In genomic region chr5:123324242-123324641, GRCm38 (mm10) we compare ENCODE assay signal across 10 mouse cellular contexts. TPM values are rescaled to one million over a fixed set of nuclear protein-coding genes. Genes with fewer than 3 reads are reported as not detected.
DNase-seq lines count a peak whose midpoint lies in the region; ATAC-seq and TF ChIP-seq lines count a peak whose summit lies in the region.
"Had no signal": no experiment of that assay in that cellular context is flagged by ENCODE, and none has a peak within 500 bp of the region (broad histone marks: within the 10 kb centered on the region; RNA-seq: fewer than 3 reads in every experiment).

No protein-coding gene starts in this region.

- H3K4me1 ChIP-seq in hindbrain, embryonic 11.5 days (replicated peaks; ENCODE audit: control insufficient read depth, insufficient read depth, low read length), result no peaks in the 10 kb centered on the region; the same call in 1 of the 2 replicates
- peaks cover 9% of the 10 kb centered on the region; the same call in 1 of the 2 replicates for H3K4me1 ChIP-seq in neural tube, embryonic 12.5 days
- H3K4me1 ChIP-seq in lung, adult 2 months (ENCODE audit: control insufficient read depth, insufficient read depth, low read length), result no peaks in the 10 kb centered on the region

- H3K36me3 ChIP-seq in hindbrain, embryonic 11.5 days (ENCODE audit: control insufficient read depth, insufficient read depth, low read length), result no peaks in the 10 kb centered on the region
- no peaks in the 10 kb centered on the region for H3K36me3 ChIP-seq in neural tube, embryonic 12.5 days

- H3K27ac ChIP-seq in hindbrain, embryonic 11.5 days (ENCODE audit: low read depth, low read length), result peak overlapping the region; percentile 51
- H3K27ac ChIP-seq in neural tube, embryonic 12.5 days, result no peak overlapping the region

- 19% methylated on average over 15 of the region's 15 CpGs for WGBS in hindbrain, embryonic 11.5 days
- 19% methylated on average over 15 of the region's 15 CpGs for WGBS in neural tube, embryonic 12.5 days
- WGBS in lung, adult 2 months, result 47% methylated on average over 15 of the region's 15 CpGs

- intact Hi-C loops in left cerebral cortex, postnatal 4 days (cut with DNase I), result no loop called here
- intact Hi-C loops in left cerebral cortex, postnatal 25 days (cut with DNase I), result no loop called here

- H3K4me3 ChIP-seq in hindbrain, embryonic 11.5 days (ENCODE audit: low read depth, low read length), result no peak overlapping the region
- no peak overlapping the region for H3K4me3 ChIP-seq in neural tube, embryonic 12.5 days
- H3K4me3 ChIP-seq in lung, adult 2 months (replicated peaks; ENCODE audit: extremely low read depth, low read depth, low read length), result no peak overlapping the region

- ATAC-seq in hindbrain, embryonic 11.5 days (ENCODE audit: low FRiP score), result no peak
- ATAC-seq in neural tube, embryonic 12.5 days (ENCODE audit: low FRiP score, low read depth), result peak; percentile 37; the same call in 1 of the 2 replicates

- no peaks in the 10 kb centered on the region for H3K27me3 ChIP-seq in hindbrain, embryonic 11.5 days (ENCODE audit: control insufficient read depth, insufficient read depth, low read length)
- H3K27me3 ChIP-seq in neural tube, embryonic 12.5 days (replicated peaks), result no peaks in the 10 kb centered on the region; the same call in 1 of the 2 replicates

- peak overlapping the region; percentile 18; the same call in 1 of the 2 replicates for H3K4me2 ChIP-seq in hindbrain, embryonic 11.5 days (replicated peaks; ENCODE audit: low read depth, low read length)
- peak overlapping the region; percentile 21 for H3K4me2 ChIP-seq in neural tube, embryonic 12.5 days (replicated peaks)

- no peak for TF ChIP-seq CTCF in lung, adult 2 months (IDR thresholded peaks at IDR 0.05; ENCODE audit: insufficient read depth, low read length)

- peak overlapping the region; percentile 38; the same call in 1 of the 2 replicates for H3K9ac ChIP-seq in hindbrain, embryonic 11.5 days (ENCODE audit: low read depth, low read length)
- H3K9ac ChIP-seq in neural tube, embryonic 12.5 days, result no peak overlapping the region

- H3K9me3 ChIP-seq in hindbrain, embryonic 11.5 days (ENCODE audit: control insufficient read depth, low read length), result no peaks in the 10 kb centered on the region
- no peaks in the 10 kb centered on the region for H3K9me3 ChIP-seq in neural tube, embryonic 12.5 days

- peak; percentile 38 for DNase-seq in left cerebral cortex, postnatal 4 days
- DNase-seq in left cerebral cortex, postnatal 25 days (ENCODE audit: low spot score in 2 of 2), result no peak
- peak; percentile 52 for DNase-seq in embryo, embryonic 10.5 days (ENCODE audit: low spot score)
- DNase-seq in hindbrain, embryonic 11.5 days (ENCODE audit: low spot score), result peak; percentile 53
- DNase-seq in urinary bladder, postnatal 14 days (ENCODE audit: low spot score), result no peak
- DNase-seq in lung, adult 2 months, result no peak
- no peak for DNase-seq in heart, adult 9 months (ENCODE audit: low spot score in 2 of 2)
- DNase-seq: cerebellum, adult 11 months; lung, postnatal 4 days had no signal

- TF ChIP-seq POLR2A in lung, adult 2 months (IDR thresholded peaks at IDR 0.05; ENCODE audit: borderline replicate concordance, extremely low read depth, low read depth, low read length), result no peak

RNA-seq across cellular contexts. Expression of gene Bcl7a, which starts 19.4 kb away (rescaled TPM):
- total RNA-seq in left cerebral cortex, postnatal 4 days (2021), result 10 to 100 TPM; 95.1 to 98.4 TPM
- total RNA-seq in left cerebral cortex, postnatal 25 days (2021), result 10 to 100 TPM; 67.8 to 70.0 TPM
- polyA plus RNA-seq in hindbrain, embryonic 11.5 days (2014; fragmentation: Nextera tagmentation; extraction: Ambion mirVana), result 56.8 and 63.7 TPM in 2 replicates
- 66.7 and 70.9 TPM in 2 replicates for polyA plus RNA-seq in neural tube, embryonic 12.5 days (2016; fragmentation: Nextera tagmentation; extraction: Ambion mirVana)
- 9.4 and 11.9 TPM in 2 replicates for polyA plus RNA-seq in lung, adult 2 months (2012; rRNA removed)

Comparison
In these comparisons a context has a peak if more than half of its experiments do, and no peak if none do; other contexts are left out.
1. DNase-seq: peak in left cerebral cortex, postnatal 4 days (single experiment), embryo, embryonic 10.5 days (single experiment) and hindbrain, embryonic 11.5 days (single experiment); none in left cerebral cortex, postnatal 25 days (0 of 2), urinary bladder, postnatal 14 days (single experiment), lung, adult 2 months (single experiment) and heart, adult 9 months (0 of 2).